In the genomic region with DNA sequence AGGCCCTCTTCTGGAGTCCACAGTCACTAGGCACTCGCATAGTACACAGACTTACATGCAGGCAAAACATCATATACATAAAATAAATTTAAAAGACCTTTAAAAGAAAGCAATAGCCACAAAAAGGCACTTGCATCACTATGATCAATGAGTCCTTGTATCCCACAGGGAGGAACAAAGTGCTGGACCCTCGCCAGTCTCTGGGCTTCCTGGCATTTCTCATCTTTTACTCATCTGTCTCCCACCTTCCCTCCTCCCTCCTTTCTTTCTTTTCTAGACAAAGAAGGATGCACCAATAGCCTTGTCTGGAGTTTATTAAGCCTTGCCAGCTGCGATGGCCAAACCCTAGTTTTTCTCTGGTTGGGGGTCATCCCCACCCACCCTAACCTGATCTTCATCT, we compare ENCODE assay signal across 17 mouse cellular contexts.
"Had no signal": no experiment of that assay in that cellular context is flagged by ENCODE, and none has a peak within 500 bp of the region (broad histone marks: within the 10 kb centered on the region; RNA-seq: fewer than 3 reads in every experiment).

No protein-coding gene starts in this region.

- H3K27ac ChIP-seq: lung, embryonic 15.5 days; midbrain, embryonic 10.5 days; midbrain, embryonic 12.5 days; neural tube, embryonic 13.5 days; neural tube, embryonic 15.5 days; stomach, embryonic 15.5 days; stomach, postnatal 0 days had no signal

- H3K4me1 ChIP-seq: midbrain, embryonic 10.5 days; midbrain, embryonic 12.5 days; neural tube, embryonic 13.5 days; neural tube, embryonic 15.5 days; stomach, embryonic 15.5 days had no signal

- H3K4me3 ChIP-seq: lung, embryonic 15.5 days; midbrain, embryonic 10.5 days; midbrain, embryonic 12.5 days; myocyte; neural tube, embryonic 13.5 days; neural tube, embryonic 15.5 days; stomach, embryonic 15.5 days had no signal

- DNase-seq: lung, adult 18-20 months; lung, postnatal 4 days; midbrain, embryonic 14.5 days; retina, postnatal 1 day; right cerebral cortex, adult 18-20 months; right cerebral cortex, postnatal 25 days; thymus, adult 18-20 months; thymus, postnatal 14 days; thymus, postnatal 36 days had no signal
